Mouse (Mus musculus): Measurements from ENCODE around the gene Chtop.

Chtop gene

GRCm38 (mm10) chr3:90509747-90510123 lies 437 bp upstream of the Chtop start:
- no peak for DNase-seq (ENCODE audit: low spot score)

- DNase-seq (ENCODE audit: low spot score), result no peak
Observed at GRCm38 (mm10) chr3:90508287-90508949, 880 bp downstream of the Chtop start.

- no peak for DNase-seq (ENCODE audit: low spot score)
Observed at GRCm38 (mm10) chr3:90506362-90506761, 2.9 kb downstream of the Chtop start.

GRCm38 (mm10) chr3:90505216-90505615 lies 4.1 kb downstream of the Chtop start:
- no peak for DNase-seq (ENCODE audit: low spot score)

- no peak for DNase-seq (ENCODE audit: low spot score)
Observed at GRCm38 (mm10) chr3:90503444-90503843, 5.9 kb downstream of the Chtop start.

GRCm38 (mm10) chr3:90497597-90497996 lies 11.7 kb downstream of the Chtop start:
- no peak for DNase-seq (ENCODE audit: low spot score)

- DNase-seq (ENCODE audit: low spot score), result no peak
Observed at GRCm38 (mm10) chr3:90495850-90496525, 13.3 kb downstream of the Chtop start.

- DNase-seq (ENCODE audit: low spot score), result no peak
Observed at GRCm38 (mm10) chr3:90493831-90494540, 15.3 kb downstream of the Chtop start.

- DNase-seq (ENCODE audit: low spot score), result no peak
Observed at GRCm38 (mm10) chr3:90491350-90491749, 17.9 kb downstream of the Chtop start.

GRCm38 (mm10) chr3:90490696-90491256 lies 18.5 kb downstream of the Chtop start, which contains the start of gene Snapin:
Gene Snapin, minus strand, starts transcription at chr3:90491033.
- peak; percentile 97 for DNase-seq (ENCODE audit: low spot score)

- DNase-seq (ENCODE audit: low spot score), result no peak
Observed at GRCm38 (mm10) chr3:90488576-90488975, 20.7 kb downstream of the Chtop start.

GRCm38 (mm10) chr3:90486998-90487397 lies 22.3 kb downstream of the Chtop start:
- DNase-seq (ENCODE audit: low spot score), result no peak

GRCm38 (mm10) chr3:90475831-90476611 lies 33.3 kb downstream of the Chtop start, which contains the start of gene Ilf2:
Gene Ilf2, plus strand, starts transcription at chr3:90476126.
- DNase-seq (ENCODE audit: low spot score), result peak; percentile 91

GRCm38 (mm10) chr3:90475151-90475830 lies 34.0 kb downstream of the Chtop start:
- DNase-seq (ENCODE audit: low spot score), result no peak

- DNase-seq (ENCODE audit: low spot score), result no peak
Observed at GRCm38 (mm10) chr3:90472213-90472612, 37.1 kb downstream of the Chtop start.

GRCm38 (mm10) chr3:90467618-90468300 lies 41.5 kb downstream of the Chtop start:
- DNase-seq (ENCODE audit: low spot score), result no peak

GRCm38 (mm10) chr3:90466311-90466766 lies 43.0 kb downstream of the Chtop start:
- DNase-seq (ENCODE audit: low spot score), result peak; percentile 52

GRCm38 (mm10) chr3:90465686-90466310 lies 43.5 kb downstream of the Chtop start, which contains the start of gene Npr1:
Gene Npr1, minus strand, starts transcription at chr3:90465866.
- DNase-seq (ENCODE audit: low spot score), result no peak

- DNase-seq (ENCODE audit: low spot score), result peak; percentile 61
Observed at GRCm38 (mm10) chr3:90465081-90465685, 44.1 kb downstream of the Chtop start.
